Mouse (Mus musculus): ENCODE measurements around the gene Olfr308. TPM values are rescaled to one million over a fixed set of nuclear protein-coding genes. Genes with fewer than 3 reads are reported as not detected.

The Olfr308 gene
- polyA plus RNA-seq, 1 experiment from 2014 or later = not detected

DNA sequence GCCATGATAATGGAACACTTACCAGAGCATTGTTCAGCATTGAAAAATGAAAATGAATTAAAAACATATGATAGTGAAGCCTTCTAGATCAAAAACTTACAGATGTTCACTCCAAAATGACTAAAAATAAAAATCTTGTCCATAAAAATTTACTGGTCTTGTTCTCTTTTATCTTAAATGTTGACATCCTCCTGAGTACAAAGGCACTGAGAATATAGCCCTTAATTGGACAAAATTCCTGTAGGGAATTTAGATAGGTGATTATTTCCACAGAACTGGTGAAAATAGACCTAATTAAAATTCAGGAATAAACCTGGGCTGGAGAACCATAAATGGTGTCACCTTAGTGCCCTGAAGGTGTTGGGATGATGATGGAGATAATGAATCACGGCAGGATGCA is 48.4 kb downstream of the Olfr308 start, which contains the start of gene Olfr310:
Gene Olfr310, minus strand, starts transcription at position 101 of the 400 bp plus-strand sequence.
- H3K4me2 ChIP-seq (ENCODE audit: low read length) = no peak within 1 kb of the TSS
- WGBS = 55% methylated on average over 1 of the region's 1 CpGs
- ATAC-seq (ENCODE audit: insufficient number of reproducible peaks, insufficient read depth, low FRiP score, low read depth) = no peak
- no peaks in the 10 kb centered on the region for H3K4me1 ChIP-seq (ENCODE audit: control insufficient read depth in 2 of 2, insufficient read depth in 2 of 2, low read length in 2 of 2)
- no peaks in the 10 kb centered on the region for H3K36me3 ChIP-seq (ENCODE audit: control insufficient read depth, insufficient read depth, low read length)
- no peak within 1 kb of the TSS for H3K9ac ChIP-seq (ENCODE audit: low read length)
- H3K4me3 ChIP-seq (ENCODE audit: control insufficient read depth in 1 of 2, insufficient read depth in 1 of 2, low read depth in 1 of 2, low read length in 2 of 2) = no peak within 1 kb of the TSS
- no peak within 1 kb of the TSS for H3K27ac ChIP-seq (replicated peaks in 1 of 2; ENCODE audit: control insufficient read depth in 1 of 2, insufficient read depth in 1 of 2, low read depth in 2 of 2, low read length in 2 of 2)
- H3K27me3 ChIP-seq (ENCODE audit: control insufficient read depth, insufficient read depth, low read length) = no peaks in the 10 kb centered on the region
- no peaks in the 10 kb centered on the region for H3K9me3 ChIP-seq (ENCODE audit: control insufficient read depth, low read length)

Small RNA genes lying within 50 kb of the gene (microRNA-seq; reads per million reads assigned to microRNA genes)
- gene Gm23192 = not detected

Other genes starting within 250 kb of the Olfr308 start
- gene Vmn2r75, start 153.9 kb downstream of the Olfr308 start, polyA plus RNA-seq (2014; fragmentation: Nextera tagmentation; extraction: Ambion mirVana) = not detected in 2 replicates
- not detected in 2 replicates for gene Vmn2r76, start 79.3 kb downstream of the Olfr308 start, polyA plus RNA-seq (2014; fragmentation: Nextera tagmentation; extraction: Ambion mirVana)
- gene Olfr310, start 48.5 kb downstream of the Olfr308 start, polyA plus RNA-seq (2014; fragmentation: Nextera tagmentation; extraction: Ambion mirVana) = not detected in 2 replicates
- not detected in 2 replicates for gene Olfr309, start 11.9 kb downstream of the Olfr308 start, polyA plus RNA-seq (2014; fragmentation: Nextera tagmentation; extraction: Ambion mirVana)
- gene Olfr307, start 12.0 kb upstream of the Olfr308 start, polyA plus RNA-seq (2014; fragmentation: Nextera tagmentation; extraction: Ambion mirVana) = not detected in 2 replicates
- not detected in 2 replicates for gene Olfr305, start 41.3 kb upstream of the Olfr308 start, polyA plus RNA-seq (2014; fragmentation: Nextera tagmentation; extraction: Ambion mirVana)
- not detected in 2 replicates for gene Olfr304, start 61.0 kb upstream of the Olfr308 start, polyA plus RNA-seq (2014; fragmentation: Nextera tagmentation; extraction: Ambion mirVana)
- gene Olfr303, start 72.2 kb upstream of the Olfr308 start, polyA plus RNA-seq (2014; fragmentation: Nextera tagmentation; extraction: Ambion mirVana) = not detected in 2 replicates
- not detected in 2 replicates for gene Olfr301, start 78.2 kb upstream of the Olfr308 start, polyA plus RNA-seq (2014; fragmentation: Nextera tagmentation; extraction: Ambion mirVana)
- gene Olfr299, start 134.3 kb upstream of the Olfr308 start, polyA plus RNA-seq (2014; fragmentation: Nextera tagmentation; extraction: Ambion mirVana) = not detected in 2 replicates
- gene Olfr298, start 166.9 kb upstream of the Olfr308 start, polyA plus RNA-seq (2014; fragmentation: Nextera tagmentation; extraction: Ambion mirVana) = not detected in 2 replicates
- gene Olfr297, start 194.3 kb upstream of the Olfr308 start, polyA plus RNA-seq (2014; fragmentation: Nextera tagmentation; extraction: Ambion mirVana) = not detected in 2 replicates

Data from heart, embryonic 14.5 days (tissue).